Mouse (Mus musculus) stomach, embryonic 16.5 days (tissue): ENCODE measurements at regions not wholly inside any gene's neighbourhood (a gene's known extent, or its start where the extent isn't known, plus 50 kb on each side); places are given as distances from the start of the nearest gene placed in this dataset.

ENCODE experiments used
- ATAC-seq: fragments of 200-750 bp; cut with Nextera tagmentation; 2 replicates; pipeline ENCODE4 v1.8.0; 2017; ENCODE audit warnings: moderate number of reproducible peaks, moderate TSS enrichment; ENCODE audit not compliant: insufficient read depth, low FRiP score
- H3K27ac ChIP-seq: fragments of 300-500 bp; sonication (generic); 2 replicates; pipeline ENCODE4 v1.5.1; 2014; ENCODE audit warnings: low read length
- H3K27me3 ChIP-seq: fragments of 300-500 bp; sonication (generic); 2 replicates; pipeline ENCODE4 v1.6.1; 2014; ENCODE audit warnings: low read length, control low read depth, mixed read lengths; ENCODE audit not compliant: control insufficient read depth, insufficient read depth
- H3K36me3 ChIP-seq: fragments of 300-500 bp; sonication (generic); 2 replicates; pipeline ENCODE4 v1.6.1; 2014; ENCODE audit warnings: low read length; ENCODE audit not compliant: control insufficient read depth, insufficient read depth
- H3K4me1 ChIP-seq: fragments of 300-500 bp; sonication (generic); 2 replicates; pipeline ENCODE4 v1.6.1; 2014; ENCODE audit warnings: low read length, control low read depth, mixed read lengths; ENCODE audit not compliant: control insufficient read depth, insufficient read depth
- H3K4me2 ChIP-seq: fragments of 300-500 bp; sonication (generic); 2 replicates; pipeline ENCODE4 v1.6.1; 2014; ENCODE audit warnings: low read depth, low read length, mixed read lengths
- H3K4me3 ChIP-seq: fragments of 300-500 bp; sonication (generic); replicated peaks from 2 replicates; pipeline ENCODE4 v1.5.1; 2014; ENCODE audit warnings: mild to moderate bottlenecking, low read length
- H3K9ac ChIP-seq: fragments of 300-500 bp; sonication (generic); 2 replicates; pipeline ENCODE4 v1.6.1; 2014; ENCODE audit warnings: low read length
- H3K9me3 ChIP-seq: fragments of 300-500 bp; sonication (generic); replicated peaks from 2 replicates; pipeline ENCODE4 v1.6.1; 2016; ENCODE audit warnings: low read length, control low read depth; ENCODE audit not compliant: control insufficient read depth
- WGBS: fragments of 180-500 bp; shearing (Covaris S2); extraction: QIAGEN DNeasy Blood & Tissue Kit; methylation state at CpG from one replicate; pipeline ENCODE4 v1.1.7; 2014; 5-methylcytosine and 5-hydroxymethylcytosine counted together

- Histone ChIP-seq H3K9ac (no peak overlapping the region), H3K27ac (no peak overlapping the region), H3K27me3 (no peaks in the 10 kb centered on the region), H3K4me2 (no peak overlapping the region), H3K9me3 (no peaks in the 10 kb centered on the region), H3K36me3 (no peaks in the 10 kb centered on the region), H3K4me3 (no peak overlapping the region), H3K4me1 (no peaks in the 10 kb centered on the region)
- ATAC-seq, result no peak
- 67% methylated on average over 4 of the region's 4 CpGs for WGBS
These were observed 483.8 kb upstream of the Tnc start for GRCm38 (mm10) chr4:64530585-64530984.

DNA sequence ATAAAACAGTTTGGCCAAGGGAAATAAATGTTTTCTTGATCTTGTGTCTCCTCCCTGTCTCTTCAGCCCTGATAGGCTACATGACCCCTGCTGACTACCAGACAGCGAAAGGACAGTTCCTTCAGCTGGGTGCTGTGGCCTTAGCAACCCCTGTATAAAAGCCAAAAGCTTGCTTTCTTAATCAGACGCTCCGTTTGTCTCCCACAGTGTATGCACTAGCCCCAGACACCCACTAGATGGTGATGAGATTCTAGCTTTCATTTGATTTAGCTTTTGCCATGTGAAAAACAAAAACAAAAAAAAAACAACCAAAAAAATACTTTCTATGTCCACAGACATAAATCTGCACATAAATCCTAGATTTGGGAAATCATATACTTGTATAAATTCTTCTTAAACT is 486.2 kb upstream of the Tnc start:
- Histone ChIP-seq H3K9ac (no peak overlapping the region), H3K4me2 (no peak overlapping the region), H3K27me3 (no peaks in the 10 kb centered on the region), H3K4me3 (no peak overlapping the region), H3K4me1 (no peaks in the 10 kb centered on the region), H3K36me3 (no peaks in the 10 kb centered on the region), H3K9me3 (no peaks in the 10 kb centered on the region), H3K27ac (no peak overlapping the region)
- no peak for ATAC-seq
- WGBS, result 49% methylated on average over 3 of the region's 3 CpGs

- Histone ChIP-seq H3K4me1 (no peaks in the 10 kb centered on the region), H3K4me3 (no peak overlapping the region), H3K9me3 (no peaks in the 10 kb centered on the region), H3K36me3 (no peaks in the 10 kb centered on the region), H3K9ac (no peak overlapping the region), H3K27me3 (no peaks in the 10 kb centered on the region), H3K4me2 (no peak overlapping the region), H3K27ac (no peak overlapping the region)
- no peak for ATAC-seq
- WGBS, result 59% methylated on average over 6 of the region's 6 CpGs
These were observed 488.9 kb upstream of the Tnc start for GRCm38 (mm10) chr4:64535554-64536253.

- Histone ChIP-seq H3K36me3 (no peaks in the 10 kb centered on the region), H3K9ac (no peak overlapping the region), H3K27ac (no peak overlapping the region), H3K4me3 (no peak overlapping the region), H3K9me3 (no peaks in the 10 kb centered on the region), H3K4me2 (no peak overlapping the region), H3K27me3 (no peaks in the 10 kb centered on the region), H3K4me1 (no peaks in the 10 kb centered on the region)
- WGBS, result 46% methylated on average over 4 of the region's 4 CpGs
- ATAC-seq, result peak; percentile 62; the same call in 1 of the 2 replicates
These were observed 491.2 kb upstream of the Tnc start for GRCm38 (mm10) chr4:64538009-64538408.

GRCm38 (mm10) chr4:64544576-64545185 is 497.9 kb upstream of the Tnc start:
- no peak overlapping the region for H3K4me3 ChIP-seq
- ATAC-seq, result no peak
- no peaks in the 10 kb centered on the region for H3K27me3 ChIP-seq
- no peak overlapping the region for H3K27ac ChIP-seq
- WGBS, result 76% methylated on average over 4 of the region's 4 CpGs
- H3K4me2 ChIP-seq, result no peak overlapping the region
- no peaks in the 10 kb centered on the region for H3K9me3 ChIP-seq
- no peak overlapping the region for H3K9ac ChIP-seq
- H3K36me3 ChIP-seq, result no peaks in the 10 kb centered on the region
- no peaks in the 10 kb centered on the region for H3K4me1 ChIP-seq

DNA sequence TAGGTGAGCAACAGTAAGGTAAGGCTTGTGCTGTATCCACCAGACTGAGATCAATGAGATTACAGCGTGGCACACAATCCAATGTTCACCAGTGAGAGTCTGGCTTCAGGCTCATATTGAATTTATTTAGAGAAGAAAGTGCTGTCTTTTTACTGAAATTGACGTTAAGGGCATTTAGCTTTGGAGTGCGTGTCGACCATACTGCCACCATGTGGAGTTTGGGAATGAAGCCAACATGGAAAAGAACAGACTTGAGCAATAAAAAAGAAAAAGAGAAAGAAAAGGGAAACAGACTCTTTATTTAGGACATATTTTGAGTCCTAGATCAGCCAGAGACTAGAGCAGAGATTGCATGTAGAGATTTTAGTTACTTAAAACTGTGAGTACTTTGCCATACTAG is 499.6 kb upstream of the Tnc start:
- Histone ChIP-seq H3K4me1 (no peaks in the 10 kb centered on the region), H3K9me3 (no peaks in the 10 kb centered on the region), H3K27ac (no peak overlapping the region), H3K36me3 (no peaks in the 10 kb centered on the region), H3K4me3 (no peak overlapping the region), H3K27me3 (no peaks in the 10 kb centered on the region), H3K9ac (no peak overlapping the region), H3K4me2 (no peak overlapping the region)
- ATAC-seq, result no peak
- 57% methylated on average over 4 of the region's 4 CpGs for WGBS

DNA sequence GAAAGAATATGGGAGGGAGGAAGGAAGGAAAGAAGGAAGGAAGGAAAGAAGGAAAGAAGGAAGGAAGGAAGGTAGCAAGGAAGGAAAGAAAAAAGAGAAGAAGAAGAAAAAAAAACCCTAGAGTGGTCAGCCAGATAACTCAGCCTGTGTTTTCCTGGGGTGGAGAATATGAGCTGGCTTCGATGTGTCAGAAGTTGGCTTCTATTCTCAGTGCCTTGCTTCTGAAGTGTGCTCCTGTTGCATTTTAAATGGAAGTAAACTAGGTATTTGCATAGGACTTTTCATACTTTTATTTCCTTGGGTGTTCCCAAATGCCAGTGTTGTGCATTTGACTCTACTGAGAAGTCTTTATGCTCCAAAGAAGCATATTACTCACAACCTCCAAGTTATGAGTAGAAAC is 515.7 kb upstream of the Tnc start:
- Histone ChIP-seq H3K4me2 (no peak overlapping the region), H3K9ac (no peak overlapping the region), H3K36me3 (no peaks in the 10 kb centered on the region), H3K27me3 (no peaks in the 10 kb centered on the region), H3K27ac (no peak overlapping the region), H3K9me3 (no peaks in the 10 kb centered on the region), H3K4me3 (no peak overlapping the region), H3K4me1 (no peaks in the 10 kb centered on the region)
- WGBS, result 87% methylated on average over 1 of the region's 1 CpGs
- no peak for ATAC-seq

DNA sequence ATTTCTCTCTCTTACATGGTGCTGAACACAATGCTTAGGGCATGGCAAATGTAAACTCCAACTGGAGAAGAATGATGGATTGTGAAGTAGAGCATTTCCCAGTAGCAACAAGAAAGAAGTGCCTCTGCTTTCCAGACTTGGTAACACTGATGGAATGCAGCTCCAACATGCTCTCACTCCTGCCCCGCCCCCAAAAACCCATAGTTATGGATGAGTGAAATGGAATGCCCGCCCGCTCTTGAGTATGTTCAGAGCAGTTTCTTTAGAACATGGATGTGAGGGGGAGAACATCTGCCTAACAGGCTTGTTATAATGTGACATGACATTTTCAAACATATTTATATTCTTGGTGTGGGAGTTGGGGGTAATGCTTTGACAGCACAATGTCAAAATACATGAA is 517.2 kb upstream of the Tnc start:
- H3K36me3 ChIP-seq, result no peaks in the 10 kb centered on the region
- H3K9ac ChIP-seq, result no peak overlapping the region
- ATAC-seq, result no peak
- no peak overlapping the region for H3K4me2 ChIP-seq
- H3K27me3 ChIP-seq, result no peaks in the 10 kb centered on the region
- no peak overlapping the region for H3K27ac ChIP-seq
- no peak overlapping the region for H3K4me3 ChIP-seq
- WGBS, result 80% methylated on average over 3 of the region's 3 CpGs
- H3K9me3 ChIP-seq, result no peaks in the 10 kb centered on the region
- no peaks in the 10 kb centered on the region for H3K4me1 ChIP-seq

- no peaks in the 10 kb centered on the region for H3K4me1 ChIP-seq
- H3K9ac ChIP-seq, result no peak overlapping the region
- ATAC-seq, result no peak
- no peaks in the 10 kb centered on the region for H3K36me3 ChIP-seq
- no peak overlapping the region for H3K4me3 ChIP-seq
- H3K27ac ChIP-seq, result no peak overlapping the region
- H3K9me3 ChIP-seq, result no peaks in the 10 kb centered on the region
- WGBS, result 61% methylated on average over 1 of the region's 1 CpGs
- H3K27me3 ChIP-seq, result no peaks in the 10 kb centered on the region
- no peak overlapping the region for H3K4me2 ChIP-seq
These were observed 523.9 kb upstream of the Tnc start for GRCm38 (mm10) chr4:64570666-64571065.
